Mouse (Mus musculus) myocyte (in vitro differentiated cells): ENCODE measurements around the gene Gm20388. TPM values are rescaled to one million over a fixed set of nuclear protein-coding genes. Genes with fewer than 3 reads are reported as not detected.

Experiments used
- H3K27me3 ChIP-seq: one replicate; pipeline ENCODE4 v1.6.1; 2011; ENCODE audit not compliant: control insufficient read depth, insufficient read depth, insufficient read length
- H3K36me3 ChIP-seq: one replicate; pipeline ENCODE4 v1.6.1; 2011; ENCODE audit not compliant: control insufficient read depth, insufficient read depth
- H3K4me2 ChIP-seq: one replicate; pipeline ENCODE4 v1.6.1; 2011; ENCODE audit warnings: low read depth, control low read depth
- H3K4me3 ChIP-seq: one replicate; pipeline ENCODE4 v1.5.1; 2011; ENCODE audit warnings: mild to moderate bottlenecking, control low read depth, moderate library complexity
- H3K79me2 ChIP-seq: one replicate; pipeline ENCODE4 v1.6.1; 2011; ENCODE audit not compliant: control insufficient read depth, insufficient read depth
- H3ac ChIP-seq: one replicate; pipeline ENCODE4 v1.6.1; 2011; ENCODE audit not compliant: control insufficient read depth, insufficient read length
- CEBPB ChIP-seq: IDR thresholded peaks from 2 replicates; pipeline ENCODE4 v1.6.1; 2011; ENCODE audit warnings: mild to moderate bottlenecking, moderate library complexity; ENCODE audit not compliant: poor library complexity, insufficient read depth, severe bottlenecking
- E2F4 ChIP-seq: IDR thresholded peaks from one replicate; pipeline ENCODE4 v1.6.1; 2011; ENCODE audit warnings: mild to moderate bottlenecking, control low read depth, moderate library complexity; ENCODE audit not compliant: insufficient read depth
- MAX ChIP-seq: IDR thresholded peaks from one replicate; pipeline ENCODE4 v1.6.1; 2011; ENCODE audit warnings: low read depth, mild to moderate bottlenecking, control low read depth
- MYOD1 ChIP-seq, 3 experiments: IDR thresholded peaks; one replicate each; pipeline ENCODE4 v1.6.1; 2011; ENCODE audit warnings: control low read depth in 2 of 3, low read depth in 2 of 3, mild to moderate bottlenecking in 2 of 3, moderate library complexity in 1 of 3; ENCODE audit not compliant: insufficient read length in 2 of 3, control insufficient read depth in 1 of 3
- MYOG ChIP-seq, 3 experiments: IDR thresholded peaks; one replicate each; pipeline ENCODE4 v1.6.1; 2011; ENCODE audit warnings: control low read depth in 2 of 3, low read depth in 2 of 3, mild to moderate bottlenecking in 2 of 3; ENCODE audit not compliant: insufficient read length in 2 of 3, control insufficient read depth in 1 of 3, insufficient read depth in 1 of 3
- POLR2A ChIP-seq: IDR thresholded peaks from one replicate; pipeline ENCODE4 v1.6.1; 2011; ENCODE audit warnings: low read depth, mild to moderate bottlenecking, control low read depth, moderate library complexity; ENCODE audit not compliant: insufficient read length
- POLR2AphosphoS2 ChIP-seq: IDR thresholded peaks from one replicate; pipeline ENCODE4 v1.6.1; 2011; ENCODE audit warnings: low read depth, control low read depth; ENCODE audit not compliant: insufficient read length
- REST ChIP-seq: IDR thresholded peaks from one replicate; pipeline ENCODE4 v1.6.1; 2011; ENCODE audit warnings: mild to moderate bottlenecking, control low read depth, moderate library complexity; ENCODE audit not compliant: insufficient read depth, insufficient read length
- SRF ChIP-seq: IDR thresholded peaks from one replicate; pipeline ENCODE4 v1.6.1; 2011; ENCODE audit warnings: low read depth; ENCODE audit not compliant: control insufficient read depth, insufficient read length
- TCF12 ChIP-seq: IDR thresholded peaks from one replicate; pipeline ENCODE4 v1.6.1; 2011; ENCODE audit warnings: mild to moderate bottlenecking, control low read depth; ENCODE audit not compliant: poor library complexity, insufficient read depth, severe bottlenecking
- TCF3 ChIP-seq: IDR thresholded peaks from one replicate; pipeline ENCODE4 v1.6.1; 2011; ENCODE audit warnings: low read depth, control low read depth; ENCODE audit not compliant: insufficient read length
- USF1 ChIP-seq: IDR thresholded peaks from one replicate; pipeline ENCODE4 v1.6.1; 2011; ENCODE audit warnings: low read depth, mild to moderate bottlenecking, control low read depth, moderate library complexity
- polyA plus RNA-seq: library from polyadenylated mRNA; unstranded; fragments of >200 nt; fragmentation: generic; extraction: Trizol; gene quantifications from one replicate; pipeline ENCODE4 v1.2.1, GENCODE M21; 2012; ENCODE audit warnings: missing spikeins

Gm20388 gene
- polyA plus RNA-seq, 1 experiment, result 15.3 TPM

DNA sequence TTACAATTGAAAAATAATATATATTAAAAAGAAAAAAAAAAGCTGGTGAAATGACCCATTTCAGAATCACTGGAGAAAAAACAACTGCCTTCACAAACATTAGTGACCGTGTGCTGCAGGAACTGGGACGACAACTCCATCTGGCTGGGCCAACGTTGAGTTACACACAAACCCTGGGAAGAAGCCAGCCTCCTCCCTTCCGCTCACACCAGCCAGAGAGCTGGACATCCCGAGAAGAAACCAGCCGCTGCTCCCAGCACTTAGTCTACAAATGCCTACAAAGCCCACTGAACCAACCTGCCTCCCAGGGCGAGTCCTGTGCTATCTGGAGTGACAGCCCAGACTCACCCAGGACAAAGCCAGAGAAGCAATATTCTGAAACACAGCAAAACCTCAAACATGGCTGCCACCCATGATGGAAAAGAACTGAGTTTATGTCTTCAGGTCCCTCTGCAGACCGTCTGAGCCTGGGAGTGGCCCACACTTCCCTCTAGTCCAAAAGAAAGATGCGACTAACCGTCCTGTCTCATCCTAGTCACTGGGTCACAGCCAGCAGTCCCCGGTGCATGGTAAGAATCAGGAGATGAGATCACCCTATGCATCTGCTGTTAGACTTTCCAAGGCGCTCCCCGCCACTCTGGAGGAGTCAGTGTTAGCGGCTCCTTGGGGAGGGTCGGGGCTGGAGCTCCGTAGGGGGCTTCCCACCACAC, 1651.2 kb downstream of the Gm20388 start:
- Histone ChIP-seq H3K79me2 (no peaks in the 10 kb centered on the region), H3K27me3 (no peaks in the 10 kb centered on the region), H3K4me3 (no peak overlapping the region), H3K4me2 (no peak overlapping the region), H3K36me3 (no peaks in the 10 kb centered on the region), H3ac (no peak overlapping the region)
- no peak for TF ChIP-seq MYOD1 (IDR thresholded peaks at IDR 0.05; ENCODE audit: control insufficient read depth in 1 of 3, insufficient read length in 2 of 3, low read depth in 2 of 3)
- no peak for TF ChIP-seq TCF12
- TF ChIP-seq USF1, result no peak
- TF ChIP-seq POLR2A, result no peak
- no peak for TF ChIP-seq POLR2AphosphoS2

DNA sequence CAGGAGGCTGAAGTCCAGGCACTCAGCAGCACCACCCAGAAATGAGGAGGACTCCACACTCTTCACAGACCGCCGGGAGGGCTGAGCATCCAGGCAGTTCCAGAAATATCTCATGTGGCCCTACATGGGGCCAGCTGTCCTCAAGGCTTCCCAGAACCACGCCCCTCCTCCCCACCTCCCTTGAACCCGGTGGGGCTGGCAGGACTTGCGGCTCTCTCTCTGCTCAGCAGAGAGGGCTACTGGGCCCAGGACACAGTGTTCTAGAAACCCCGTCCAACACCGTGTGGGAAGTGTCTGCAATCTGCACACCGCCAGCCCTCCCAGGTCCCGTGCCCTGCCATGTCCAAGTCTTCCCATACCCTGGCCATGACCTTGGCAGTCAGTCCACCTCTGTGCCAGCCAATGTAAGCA, 1652.3 kb downstream of the Gm20388 start:
- Histone ChIP-seq H3ac (no peak overlapping the region), H3K4me3 (no peak overlapping the region), H3K36me3 (no peaks in the 10 kb centered on the region), H3K79me2 (no peaks in the 10 kb centered on the region), H3K4me2 (no peak overlapping the region), H3K27me3 (no peaks in the 10 kb centered on the region)
- peak in 2 of 3 experiments; percentile 58 to 74 for TF ChIP-seq MYOG (IDR thresholded peaks at IDR 0.05; ENCODE audit: control insufficient read depth in 1 of 3, insufficient read depth in 1 of 3, insufficient read length in 2 of 3, low read depth in 2 of 3)
- peak in 2 of 3 experiments; percentile 5 to 63 for TF ChIP-seq MYOD1 (IDR thresholded peaks at IDR 0.05; ENCODE audit: control insufficient read depth in 1 of 3, insufficient read length in 2 of 3, low read depth in 2 of 3)
- no peak for TF ChIP-seq TCF12
- no peak for TF ChIP-seq USF1
- TF ChIP-seq POLR2AphosphoS2, result no peak
- TF ChIP-seq SRF, result peak; percentile 18

DNA sequence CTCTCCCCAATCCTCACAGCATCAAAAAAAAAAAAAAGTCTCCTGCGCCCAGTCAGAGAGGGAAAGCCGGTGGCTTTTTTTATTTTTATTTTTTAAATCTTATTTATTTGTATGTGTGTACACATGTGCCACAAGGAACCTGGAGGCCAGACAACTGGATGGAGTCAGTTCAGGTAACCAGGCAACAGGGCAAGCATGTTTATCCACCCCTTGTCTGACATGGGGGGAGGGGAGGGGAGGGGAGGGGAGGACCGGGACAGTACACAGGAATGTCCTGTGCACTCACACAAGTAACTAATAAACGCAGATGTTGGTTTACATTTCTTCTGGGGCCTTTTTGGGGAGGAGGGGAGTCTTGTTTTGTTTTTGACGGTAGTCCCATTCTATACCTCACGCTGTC, 1653.1 kb downstream of the Gm20388 start:
- Histone ChIP-seq H3K36me3 (no peaks in the 10 kb centered on the region), H3K4me3 (no peak overlapping the region), H3K79me2 (no peaks in the 10 kb centered on the region), H3K27me3 (no peaks in the 10 kb centered on the region), H3K4me2 (no peak overlapping the region), H3ac (no peak overlapping the region)
- TF ChIP-seq POLR2A (no peak), E2F4 (no peak), REST (no peak), MYOG (IDR thresholded peaks at IDR 0.05; ENCODE audit: control insufficient read depth in 1 of 3, insufficient read depth in 1 of 3, insufficient read length in 2 of 3, low read depth in 2 of 3) (no peak), TCF3 (no peak), CEBPB (no peak), SRF (no peak), POLR2AphosphoS2 (no peak), MAX (no peak), TCF12 (no peak), MYOD1 (IDR thresholded peaks at IDR 0.05; ENCODE audit: control insufficient read depth in 1 of 3, insufficient read length in 2 of 3, low read depth in 2 of 3) (no peak), USF1 (no peak)

DNA sequence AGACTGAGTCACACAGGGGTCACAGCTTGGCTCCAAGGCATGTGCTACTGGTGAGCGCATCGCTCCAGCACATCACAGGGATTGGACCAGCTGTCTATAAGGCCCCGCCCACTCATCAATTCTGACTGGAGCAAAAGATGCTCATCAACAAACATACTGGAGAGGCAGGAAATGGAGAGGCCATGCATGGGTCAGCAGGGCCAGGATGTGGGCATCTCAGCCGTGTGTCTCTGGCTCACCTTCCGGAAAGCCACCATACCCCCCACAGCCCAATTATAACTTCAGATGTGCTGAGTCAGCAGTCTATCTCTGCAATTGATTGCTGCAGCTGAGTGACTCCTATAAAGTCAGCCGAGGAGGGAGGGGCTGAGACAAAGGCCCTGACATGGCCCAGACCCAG, 1657.7 kb downstream of the Gm20388 start:
- no peaks in the 10 kb centered on the region for H3K36me3 ChIP-seq
- no peak overlapping the region for H3ac ChIP-seq
- no peak overlapping the region for H3K4me2 ChIP-seq
- no peaks in the 10 kb centered on the region for H3K27me3 ChIP-seq
- no peaks in the 10 kb centered on the region for H3K79me2 ChIP-seq
- no peak for TF ChIP-seq USF1
- no peak for TF ChIP-seq POLR2AphosphoS2
- TF ChIP-seq SRF, result no peak
- TF ChIP-seq TCF12, result no peak
- TF ChIP-seq REST, result no peak
- TF ChIP-seq TCF3, result no peak
- TF ChIP-seq MYOG (IDR thresholded peaks at IDR 0.05; ENCODE audit: control insufficient read depth in 1 of 3, insufficient read depth in 1 of 3, insufficient read length in 2 of 3, low read depth in 2 of 3), result peak in 1 of 3 experiments; percentile 0
- no peak for TF ChIP-seq CEBPB
- TF ChIP-seq MYOD1 (IDR thresholded peaks at IDR 0.05; ENCODE audit: control insufficient read depth in 1 of 3, insufficient read length in 2 of 3, low read depth in 2 of 3), result peak in 1 of 3 experiments; percentile 10
- TF ChIP-seq POLR2A, result no peak
- TF ChIP-seq MAX, result no peak
- TF ChIP-seq E2F4, result no peak
- no peak overlapping the region for H3K4me3 ChIP-seq

DNA sequence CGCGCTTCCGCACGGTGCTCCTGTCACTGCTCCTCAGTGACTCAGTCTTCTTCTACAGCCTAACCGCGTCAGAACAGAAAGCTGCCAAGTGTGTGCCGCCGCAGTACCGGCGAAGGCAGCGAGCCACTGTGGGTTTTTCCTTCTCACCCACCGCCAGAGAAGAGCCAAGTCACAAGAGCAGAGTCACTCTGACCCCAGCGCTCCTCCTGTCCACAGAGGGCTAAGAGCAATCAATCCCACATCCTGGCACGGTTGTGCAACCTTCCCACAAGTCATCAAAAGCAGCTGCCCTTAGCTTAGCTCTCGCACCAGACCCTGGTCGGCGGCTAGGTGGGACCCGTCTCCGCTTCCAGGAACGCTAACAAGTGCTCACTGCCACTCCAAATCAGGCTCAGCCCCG, 1659.7 kb downstream of the Gm20388 start:
- Histone ChIP-seq H3K4me2 (no peak overlapping the region), H3K79me2 (peaks cover 16% of the 10 kb centered on the region), H3ac (no peak overlapping the region), H3K4me3 (no peak overlapping the region), H3K27me3 (no peaks in the 10 kb centered on the region), H3K36me3 (no peaks in the 10 kb centered on the region)
- TF ChIP-seq MYOG (IDR thresholded peaks at IDR 0.05; ENCODE audit: control insufficient read depth in 1 of 3, insufficient read depth in 1 of 3, insufficient read length in 2 of 3, low read depth in 2 of 3) (peak in 1 of 3 experiments; percentile 36), SRF (no peak)
